18 mouse cellular contexts compared by ENCODE assay signal in the genomic region with DNA sequence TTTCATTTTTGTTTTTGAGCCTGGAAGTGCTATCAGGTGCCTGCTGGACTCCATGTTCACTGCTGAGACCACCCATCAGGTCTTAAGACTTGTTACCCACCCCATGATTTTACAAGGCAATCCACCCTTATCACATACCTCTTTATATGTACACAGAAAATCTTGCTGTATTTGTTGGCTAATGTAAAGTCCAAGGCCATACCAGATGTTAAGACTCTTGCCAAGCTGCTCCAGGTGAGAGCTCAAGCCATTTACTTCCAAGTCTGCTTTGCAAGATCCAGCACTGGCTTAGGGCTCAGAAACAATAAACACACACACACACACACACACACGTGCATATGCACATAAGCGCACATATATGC.
"Had no signal": no experiment of that assay in that cellular context is flagged by ENCODE, and none has a peak within 500 bp of the region (broad histone marks: within the 10 kb centered on the region; RNA-seq: fewer than 3 reads in every experiment).

No protein-coding gene starts in this region.

- H3K27me3 ChIP-seq: liver, embryonic 15.5 days; lung, embryonic 15.5 days; midbrain, embryonic 12.5 days; stomach, embryonic 15.5 days had no signal

- H3K9ac ChIP-seq: liver, embryonic 15.5 days; liver, postnatal 0 days; lung, embryonic 15.5 days; midbrain, embryonic 12.5 days; stomach, embryonic 15.5 days had no signal

- H3K36me3 ChIP-seq: liver, embryonic 15.5 days; lung, embryonic 15.5 days; midbrain, embryonic 12.5 days; stomach, embryonic 15.5 days had no signal

- H3K4me1 ChIP-seq: liver, embryonic 15.5 days; lung, embryonic 15.5 days; megakaryocyte, embryonic 14.5 days; stomach, embryonic 15.5 days had no signal

- H3K27ac ChIP-seq: liver, embryonic 15.5 days; lung, embryonic 15.5 days; macrophage; midbrain, embryonic 12.5 days; stomach, embryonic 15.5 days; stomach, postnatal 0 days had no signal

- H3K4me3 ChIP-seq: liver, embryonic 15.5 days; lung, embryonic 15.5 days; megakaryocyte, embryonic 14.5 days; midbrain, embryonic 12.5 days; stomach, embryonic 15.5 days had no signal

- H3K9me3 ChIP-seq: liver, embryonic 15.5 days; lung, embryonic 15.5 days; midbrain, embryonic 12.5 days; stomach, embryonic 15.5 days had no signal

- ATAC-seq: liver, postnatal 0 days; lung, postnatal 0 days; midbrain, embryonic 16.5 days had no signal

- DNase-seq: liver, postnatal 0 days; lung, adult 2 months; lung, postnatal 14 days; lung, postnatal 36 days; midbrain, embryonic 14.5 days; right cerebral cortex, postnatal 14 days; thymus, adult 18-20 months; thymus, postnatal 14 days; thymus, postnatal 36 days had no signal

- H3K4me2 ChIP-seq: liver, embryonic 15.5 days; lung, embryonic 15.5 days; midbrain, embryonic 12.5 days; stomach, embryonic 15.5 days had no signal
